Mouse (Mus musculus) stomach, postnatal 0 days (tissue): ENCODE results near the gene Gramd1c. TPM values are rescaled to one million over a fixed set of nuclear protein-coding genes. Genes with fewer than 3 reads are reported as not detected.

Experiments
- ATAC-seq: fragments of 200-750 bp; cut with Nextera tagmentation; 2 replicates; pipeline ENCODE4 v1.8.0; 2017; ENCODE audit not compliant: low FRiP score, low TSS enrichment
- DNase-seq: peaks from one replicate; pipeline ENCODE4 v3.0.0-alpha.2; 2016; ENCODE audit warnings: low spot score
- H3K27ac ChIP-seq: fragments of 300-500 bp; sonication (generic); replicated peaks from 2 replicates; pipeline ENCODE4 v1.5.1; 2014; ENCODE audit warnings: mild to moderate bottlenecking, control low read depth
- H3K27me3 ChIP-seq: fragments of 300-500 bp; sonication (generic); 2 replicates; pipeline ENCODE4 v1.6.1; 2014; ENCODE audit warnings: low read length; ENCODE audit not compliant: control insufficient read depth, insufficient read depth
- H3K36me3 ChIP-seq: fragments of 300-500 bp; sonication (generic); 2 replicates; pipeline ENCODE4 v1.6.1; 2014; ENCODE audit warnings: low read length, mixed read lengths; ENCODE audit not compliant: control insufficient read depth, insufficient read depth
- H3K4me1 ChIP-seq: fragments of 300-500 bp; sonication (generic); replicated peaks from 2 replicates; pipeline ENCODE4 v1.6.1; 2014; ENCODE audit warnings: antibody characterized with exemption; ENCODE audit not compliant: control insufficient read depth, insufficient read depth
- H3K4me2 ChIP-seq: fragments of 300-500 bp; sonication (generic); replicated peaks from 2 replicates; pipeline ENCODE4 v1.6.1; 2014; ENCODE audit warnings: low read depth, mild to moderate bottlenecking, control low read depth, moderate library complexity
- H3K4me3 ChIP-seq: fragments of 300-500 bp; sonication (generic); 2 replicates; pipeline ENCODE4 v1.5.1; 2014; ENCODE audit warnings: low read depth, low read length, control low read depth
- H3K9ac ChIP-seq: fragments of 300-500 bp; sonication (generic); 2 replicates; pipeline ENCODE4 v1.6.1; 2014; ENCODE audit warnings: mild to moderate bottlenecking, low read length, control low read depth, mixed read lengths
- H3K9me3 ChIP-seq: fragments of 300-500 bp; sonication (generic); 2 replicates; pipeline ENCODE4 v1.6.1; 2016; ENCODE audit warnings: low read length; ENCODE audit not compliant: control insufficient read depth
- CTCF ChIP-seq: IDR thresholded peaks from 2 replicates; pipeline ENCODE4 v1.5.1; 2016; ENCODE audit warnings: antibody characterized with exemption, low read depth, mild to moderate bottlenecking, moderate library complexity
- EP300 ChIP-seq: optimal IDR thresholded peaks from 2 replicates; pipeline ENCODE3; 2016; ENCODE audit warnings: antibody characterized with exemption
- WGBS: fragments of 180-500 bp; shearing (Covaris S2); extraction: QIAGEN DNeasy Blood & Tissue Kit; methylation state at CpG from one replicate; pipeline ENCODE4 v1.1.7; 2014; 5-methylcytosine and 5-hydroxymethylcytosine counted together
- polyA plus RNA-seq: library from polyadenylated mRNA; unstranded; fragments of >200 nt; fragmentation: Nextera tagmentation; extraction: Ambion mirVana; gene quantifications from 2 replicates; pipeline ENCODE4 v1.2.1, GENCODE M21; 2015

Gene Gramd1c
- polyA plus RNA-seq, 1 experiment from 2014 or later, result 15.8 TPM

- DNase-seq (no peak), ATAC-seq (no peak)
- no peak overlapping the region for H3K27ac ChIP-seq
- no peak overlapping the region for H3K4me2 ChIP-seq
- no peaks in the 10 kb centered on the region for H3K9me3 ChIP-seq
- H3K4me3 ChIP-seq, result no peak overlapping the region
- no peaks in the 10 kb centered on the region for H3K4me1 ChIP-seq
- no peak for TF ChIP-seq EP300
- TF ChIP-seq CTCF, result no peak
- H3K9ac ChIP-seq, result no peak overlapping the region
- no peaks in the 10 kb centered on the region for H3K27me3 ChIP-seq
- WGBS, result 85% methylated on average over 8 of the region's 8 CpGs
- H3K36me3 ChIP-seq, result no peaks in the 10 kb centered on the region
These were observed 64.0 kb downstream of the Gramd1c start for GRCm38 (mm10) chr16:43999111-43999510.

GRCm38 (mm10) chr16:43994623-43995022, 68.5 kb downstream of the Gramd1c start:
- Histone ChIP-seq H3K4me1 (no peaks in the 10 kb centered on the region), H3K27ac (no peak overlapping the region), H3K4me2 (no peak overlapping the region), H3K36me3 (no peaks in the 10 kb centered on the region), H3K9ac (no peak overlapping the region), H3K27me3 (no peaks in the 10 kb centered on the region), H3K4me3 (no peak overlapping the region), H3K9me3 (no peaks in the 10 kb centered on the region)
- DNase-seq (no peak), ATAC-seq (no peak)
- WGBS, result 78% methylated on average over 3 of the region's 3 CpGs
- TF ChIP-seq EP300 (no peak), CTCF (no peak)

- no peak overlapping the region for H3K27ac ChIP-seq
- no peak for TF ChIP-seq CTCF
- TF ChIP-seq EP300, result no peak
- H3K9me3 ChIP-seq, result no peaks in the 10 kb centered on the region
- H3K4me2 ChIP-seq, result no peak overlapping the region
- H3K27me3 ChIP-seq, result no peaks in the 10 kb centered on the region
- H3K36me3 ChIP-seq, result no peaks in the 10 kb centered on the region
- H3K4me3 ChIP-seq, result no peak overlapping the region
- DNase-seq (no peak), ATAC-seq (no peak)
- H3K4me1 ChIP-seq, result no peaks in the 10 kb centered on the region
- 93% methylated on average over 4 of the region's 4 CpGs for WGBS
- H3K9ac ChIP-seq, result no peak overlapping the region
These were observed 76.8 kb downstream of the Gramd1c start for GRCm38 (mm10) chr16:43986299-43986698.

GRCm38 (mm10) chr16:43980110-43980609, 83.0 kb downstream of the Gramd1c start:
- ATAC-seq, result no peak
- WGBS, result 25% methylated on average over 9 of the region's 9 CpGs
- DNase-seq, result no peak
- Histone ChIP-seq H3K4me1 (no peaks in the 10 kb centered on the region), H3K4me2 (peak overlapping the region; percentile 99), H3K9me3 (no peaks in the 10 kb centered on the region), H3K4me3 (peak overlapping the region; percentile 78), H3K36me3 (no peaks in the 10 kb centered on the region), H3K9ac (peak overlapping the region; percentile 70), H3K27me3 (no peaks in the 10 kb centered on the region), H3K27ac (no peak overlapping the region)
- TF ChIP-seq CTCF, result no peak
- no peak for TF ChIP-seq EP300

- Histone ChIP-seq H3K9me3 (no peaks in the 10 kb centered on the region), H3K4me1 (no peaks in the 10 kb centered on the region), H3K4me2 (peak within 1 kb of the TSS; percentile 99), H3K27ac (peak within 1 kb of the TSS; percentile 18; the same call in 1 of the 2 replicates), H3K4me3 (peak within 1 kb of the TSS; percentile 78), H3K27me3 (no peaks in the 10 kb centered on the region), H3K9ac (peak within 1 kb of the TSS; percentile 70), H3K36me3 (no peaks in the 10 kb centered on the region)
- peak; percentile 86 for ATAC-seq
- under 1% methylated on average over 81 of the region's 103 CpGs for WGBS
- peak; percentile 73 for DNase-seq
- TF ChIP-seq EP300 (no peak), CTCF (no peak)
These were observed 83.6 kb downstream of the Gramd1c start, which contains the start of gene Zdhhc23 for GRCm38 (mm10) chr16:43979328-43980109. TSS of gene Zdhhc23 (minus strand) at chr16:43979791.

GRCm38 (mm10) chr16:43979010-43979327, 84.2 kb downstream of the Gramd1c start:
- WGBS, result 23% methylated on average over 7 of the region's 7 CpGs
- Histone ChIP-seq H3K27me3 (no peaks in the 10 kb centered on the region), H3K9me3 (no peaks in the 10 kb centered on the region), H3K27ac (no peak overlapping the region), H3K36me3 (no peaks in the 10 kb centered on the region), H3K4me3 (peak overlapping the region; percentile 78), H3K9ac (peak overlapping the region; percentile 70), H3K4me1 (no peaks in the 10 kb centered on the region), H3K4me2 (peak overlapping the region; percentile 99)
- no peak for TF ChIP-seq CTCF
- TF ChIP-seq EP300, result no peak
- no peak for DNase-seq
- no peak for ATAC-seq
